Mouse (Mus musculus) forebrain, embryonic 12.5 days (tissue): ENCODE measurements around the gene Lypd6. TPM values are rescaled to one million over a fixed set of nuclear protein-coding genes. Genes with fewer than 3 reads are reported as not detected.

Source experiments
- ATAC-seq: fragments of 200-750 bp; cut with Nextera tagmentation; 2 replicates; pipeline ENCODE4 v1.8.0; 2017; ENCODE audit warnings: moderate TSS enrichment; ENCODE audit not compliant: low FRiP score
- H3K27ac ChIP-seq: fragments of 300-500 bp; sonication (generic); 2 replicates; pipeline ENCODE4 v1.5.1; 2016; ENCODE audit warnings: mild to moderate bottlenecking
- H3K27me3 ChIP-seq: fragments of 300-500 bp; sonication (generic); 2 replicates; pipeline ENCODE4 v1.6.1; 2016; ENCODE audit warnings: mild to moderate bottlenecking
- H3K36me3 ChIP-seq: fragments of 300-500 bp; sonication (generic); replicated peaks from 2 replicates; pipeline ENCODE4 v1.6.1; 2016; ENCODE audit warnings: mild to moderate bottlenecking
- H3K4me1 ChIP-seq: fragments of 300-500 bp; sonication (generic); 2 replicates; pipeline ENCODE4 v1.6.1; 2016
- H3K4me2 ChIP-seq: fragments of 300-500 bp; sonication (generic); 2 replicates; pipeline ENCODE4 v1.6.1; 2016; ENCODE audit warnings: mild to moderate bottlenecking, moderate library complexity
- H3K4me3 ChIP-seq: fragments of 300-500 bp; sonication (generic); replicated peaks from 2 replicates; pipeline ENCODE4 v1.5.1; 2016; ENCODE audit warnings: mild to moderate bottlenecking
- H3K9ac ChIP-seq: fragments of 300-500 bp; sonication (generic); 2 replicates; pipeline ENCODE4 v1.6.1; 2016; ENCODE audit warnings: mild to moderate bottlenecking
- H3K9me3 ChIP-seq: fragments of 300-500 bp; sonication (generic); 2 replicates; pipeline ENCODE4 v1.6.1; 2016
- WGBS: fragments of 180-500 bp; shearing (Covaris S2); methylation state at CpG from one replicate; pipeline ENCODE4 v1.1.7; 2016; 5-methylcytosine and 5-hydroxymethylcytosine counted together
- polyA plus RNA-seq: library from polyadenylated mRNA; unstranded; fragments of >200 nt; fragmentation: Nextera tagmentation; extraction: Ambion mirVana; gene quantifications from 2 replicates; pipeline ENCODE4 v1.2.1, GENCODE M21; 2016

Gene Lypd6
- polyA plus RNA-seq, 1 experiment from 2014 or later = 9.6 TPM

DNA sequence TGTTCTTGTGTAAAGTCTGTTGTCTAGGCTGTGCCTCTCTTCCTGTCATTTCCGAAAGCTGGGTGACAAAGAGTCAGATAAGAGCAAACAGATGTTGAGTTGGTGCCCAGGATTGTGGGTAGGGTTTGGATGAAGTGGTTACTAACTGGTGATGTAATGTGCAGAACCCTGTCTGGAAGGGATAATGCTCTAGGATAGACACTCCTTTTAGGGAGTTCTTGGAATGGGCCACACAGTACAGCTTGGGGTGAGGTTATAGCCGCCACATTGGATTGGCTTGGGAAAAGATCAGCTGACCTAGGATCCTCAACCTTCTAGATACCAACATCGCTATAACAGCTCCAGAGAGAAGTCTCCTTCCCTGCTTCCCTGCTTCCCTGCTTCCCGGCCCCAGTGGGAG is 5.9 kb downstream of the Lypd6 start:
- ATAC-seq = no peak
- Histone ChIP-seq H3K9ac (no peak overlapping the region), H3K27me3 (0 out of 2 replicates have a peak, but pooled peaks cover 3% of the 10 kb centered on the region), H3K4me3 (no peak overlapping the region), H3K9me3 (no peaks in the 10 kb centered on the region), H3K4me2 (no peak overlapping the region), H3K4me1 (peaks cover 1% of the 10 kb centered on the region), H3K27ac (no peak overlapping the region), H3K36me3 (no peaks in the 10 kb centered on the region)
- WGBS = 87% methylated on average over 4 of the region's 4 CpGs

GRCm38 (mm10) chr2:50084746-50085145 is 18.5 kb downstream of the Lypd6 start:
- ATAC-seq = no peak
- Histone ChIP-seq H3K27me3 (no peaks in the 10 kb centered on the region), H3K9me3 (no peaks in the 10 kb centered on the region), H3K9ac (no peak overlapping the region), H3K4me3 (no peak overlapping the region), H3K27ac (no peak overlapping the region), H3K36me3 (no peaks in the 10 kb centered on the region), H3K4me1 (no peaks in the 10 kb centered on the region), H3K4me2 (no peak overlapping the region)
- WGBS = 81% methylated on average over 3 of the region's 3 CpGs

- no peaks in the 10 kb centered on the region for H3K36me3 ChIP-seq
- H3K9ac ChIP-seq = no peak overlapping the region
- no peak overlapping the region for H3K27ac ChIP-seq
- H3K9me3 ChIP-seq = no peaks in the 10 kb centered on the region
- ATAC-seq = no peak
- no peak overlapping the region for H3K4me3 ChIP-seq
- no peak overlapping the region for H3K4me2 ChIP-seq
- 39% methylated on average over 3 of the region's 3 CpGs for WGBS
- no peaks in the 10 kb centered on the region for H3K4me1 ChIP-seq
- no peaks in the 10 kb centered on the region for H3K27me3 ChIP-seq
Observed at GRCm38 (mm10) chr2:50087761-50088160, 21.5 kb downstream of the Lypd6 start.

GRCm38 (mm10) chr2:50096336-50096735 is 30.1 kb downstream of the Lypd6 start:
- Histone ChIP-seq H3K36me3 (no peaks in the 10 kb centered on the region), H3K4me2 (no peak overlapping the region), H3K27ac (no peak overlapping the region), H3K4me3 (no peak overlapping the region), H3K27me3 (no peaks in the 10 kb centered on the region), H3K9me3 (no peaks in the 10 kb centered on the region), H3K4me1 (peaks cover 25% of the 10 kb centered on the region), H3K9ac (no peak overlapping the region)
- 80% methylated on average over 3 of the region's 3 CpGs for WGBS
- ATAC-seq = peak; percentile 57; the same call in 1 of the 2 replicates

DNA sequence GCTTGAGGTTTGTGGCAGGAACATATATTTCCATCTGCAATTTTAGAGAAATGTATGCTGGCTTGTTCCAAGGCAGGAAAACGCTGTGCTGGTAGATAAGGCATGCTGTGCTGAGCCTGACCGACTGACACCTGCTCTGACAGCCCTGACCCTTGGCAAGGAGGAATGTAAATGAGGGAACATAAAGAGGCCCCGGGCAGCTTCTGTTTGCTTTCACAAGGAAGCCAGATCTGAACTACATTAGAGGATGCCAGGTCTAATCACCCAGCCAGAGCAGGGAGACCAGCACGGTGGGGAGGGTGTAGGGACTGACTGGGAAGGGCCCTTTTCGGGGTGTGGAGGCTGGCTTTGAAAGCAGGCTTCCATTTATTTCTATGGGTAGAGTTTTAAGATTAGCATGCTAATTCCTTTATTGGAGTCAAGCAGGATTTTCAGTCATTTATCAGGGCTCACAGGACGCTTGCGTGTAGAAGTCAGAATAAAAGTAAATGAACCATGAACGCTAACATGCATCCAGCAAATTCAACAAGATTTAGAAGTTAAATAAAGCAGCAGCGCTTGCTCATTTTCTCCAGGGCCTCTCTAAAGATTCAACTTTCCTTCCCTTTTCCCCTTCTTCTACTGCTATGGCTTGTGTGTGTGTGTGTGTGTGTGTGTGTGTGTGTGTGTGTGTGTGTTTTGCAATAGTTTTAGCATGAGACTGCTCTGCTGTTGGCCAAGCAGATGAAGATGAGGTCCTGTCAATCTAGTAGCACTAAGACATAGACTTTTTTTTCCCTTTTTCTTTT is 34.3 kb downstream of the Lypd6 start:
- WGBS = 19% methylated on average over 9 of the region's 9 CpGs
- Histone ChIP-seq H3K27me3 (no peaks in the 10 kb centered on the region), H3K4me2 (0 out of 2 replicates have a peak overlapping the region, but pooled peaks have one; percentile 13), H3K27ac (0 out of 2 replicates have a peak overlapping the region, but pooled peaks have one; percentile 3), H3K36me3 (no peaks in the 10 kb centered on the region), H3K9ac (no peak overlapping the region), H3K4me3 (no peak overlapping the region), H3K9me3 (no peaks in the 10 kb centered on the region), H3K4me1 (peaks cover 33% of the 10 kb centered on the region)
- 0 out of 2 replicates have a peak, but pooled peaks have one; percentile 52 for ATAC-seq

GRCm38 (mm10) chr2:50101152-50101450 is 34.9 kb downstream of the Lypd6 start:
- Histone ChIP-seq H3K36me3 (no peaks in the 10 kb centered on the region), H3K9me3 (no peaks in the 10 kb centered on the region), H3K4me1 (peaks cover 33% of the 10 kb centered on the region), H3K9ac (no peak overlapping the region), H3K4me3 (no peak overlapping the region), H3K4me2 (no peak overlapping the region), H3K27ac (0 out of 2 replicates have a peak overlapping the region, but pooled peaks have one; percentile 3), H3K27me3 (no peaks in the 10 kb centered on the region)
- 88% methylated on average over 1 of the region's 1 CpGs for WGBS
- ATAC-seq = no peak

DNA sequence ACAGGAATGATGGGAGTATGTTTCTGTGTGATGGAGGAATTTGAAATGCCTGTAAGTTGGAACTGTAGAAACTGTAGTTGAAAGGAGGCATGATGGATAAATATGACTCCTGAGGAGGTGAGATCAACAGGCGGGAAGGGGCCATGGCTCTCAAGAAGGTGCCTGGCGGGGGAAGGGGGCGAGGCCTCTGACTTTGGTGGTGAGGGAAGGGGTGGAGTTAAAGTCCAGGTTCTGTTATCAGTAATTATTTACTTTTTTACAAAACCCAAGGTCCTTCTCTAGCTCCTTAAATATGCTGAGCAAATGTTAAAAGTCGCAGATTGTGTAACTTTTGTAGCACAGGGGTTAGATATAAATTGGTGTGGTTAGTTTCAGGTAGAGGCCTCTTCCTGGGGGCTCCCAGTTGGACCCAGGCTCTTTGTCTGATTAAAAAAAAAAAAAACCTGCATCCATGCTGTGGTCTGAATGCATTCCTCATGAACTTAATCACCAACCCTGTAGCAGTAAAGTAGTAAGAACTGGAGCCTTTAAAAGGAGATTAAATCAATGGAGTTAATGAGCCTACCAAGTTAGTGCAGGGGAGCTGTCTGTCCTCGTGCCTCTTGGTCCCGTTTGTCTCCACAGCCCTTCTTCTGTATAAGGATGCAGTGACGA is 37.7 kb downstream of the Lypd6 start:
- Histone ChIP-seq H3K27ac (no peak overlapping the region; the same call in 1 of the 2 replicates), H3K27me3 (no peaks in the 10 kb centered on the region), H3K36me3 (no peaks in the 10 kb centered on the region), H3K4me1 (peaks cover 25% of the 10 kb centered on the region), H3K4me2 (no peak overlapping the region), H3K9me3 (no peaks in the 10 kb centered on the region), H3K4me3 (no peak overlapping the region), H3K9ac (no peak overlapping the region)
- WGBS = 44% methylated on average over 7 of the region's 7 CpGs
- ATAC-seq = peak; percentile 41; the same call in 1 of the 2 replicates

- WGBS = 78% methylated on average over 3 of the region's 3 CpGs
Observed at GRCm38 (mm10) chr2:50105590-50105989, 39.4 kb downstream of the Lypd6 start.

GRCm38 (mm10) chr2:50105992-50106391 is 39.8 kb downstream of the Lypd6 start:
- H3K36me3 ChIP-seq = no peaks in the 10 kb centered on the region
- no peak for ATAC-seq
- 89% methylated on average over 3 of the region's 3 CpGs for WGBS
- H3K4me1 ChIP-seq = peaks cover 18% of the 10 kb centered on the region
- no peak overlapping the region for H3K4me2 ChIP-seq
- no peaks in the 10 kb centered on the region for H3K9me3 ChIP-seq
- no peak overlapping the region for H3K4me3 ChIP-seq
- no peak overlapping the region for H3K9ac ChIP-seq
- H3K27ac ChIP-seq = no peak overlapping the region
- no peaks in the 10 kb centered on the region for H3K27me3 ChIP-seq

More at GRCm38 (mm10) chr2:50105590-50105989, 39.4 kb downstream of the Lypd6 start:
- no peak overlapping the region for H3K9ac ChIP-seq
- no peaks in the 10 kb centered on the region for H3K27me3 ChIP-seq
- H3K4me1 ChIP-seq = peaks cover 21% of the 10 kb centered on the region
- no peak for ATAC-seq
- H3K4me2 ChIP-seq = no peak overlapping the region
- H3K27ac ChIP-seq = no peak overlapping the region
- H3K9me3 ChIP-seq = no peaks in the 10 kb centered on the region
- H3K4me3 ChIP-seq = no peak overlapping the region
- H3K36me3 ChIP-seq = no peaks in the 10 kb centered on the region

DNA sequence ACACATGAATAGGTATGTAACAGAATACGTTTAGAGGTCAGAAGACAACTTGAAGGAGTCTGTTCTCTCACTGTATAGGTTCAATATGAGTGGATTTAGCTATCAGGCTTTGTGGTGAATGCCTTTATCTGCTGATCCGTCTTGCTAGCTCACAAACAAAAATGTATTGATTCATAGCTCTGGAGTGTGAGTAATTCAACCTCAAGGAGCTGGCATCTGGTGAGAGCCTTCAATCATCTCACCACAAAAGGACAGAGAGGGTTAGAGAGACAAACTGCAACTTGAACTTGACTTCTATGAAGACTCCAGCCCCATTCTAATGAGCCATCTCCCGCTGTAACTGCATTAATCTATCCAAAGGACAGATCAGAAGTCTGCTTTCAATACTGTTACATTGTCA is 40.6 kb downstream of the Lypd6 start:
- no peak for ATAC-seq
- 53% methylated on average over 3 of the region's 3 CpGs for WGBS
- Histone ChIP-seq H3K4me1 (peaks cover 13% of the 10 kb centered on the region), H3K4me2 (no peak overlapping the region), H3K4me3 (no peak overlapping the region), H3K27me3 (no peaks in the 10 kb centered on the region), H3K27ac (no peak overlapping the region), H3K9ac (no peak overlapping the region), H3K9me3 (no peaks in the 10 kb centered on the region), H3K36me3 (no peaks in the 10 kb centered on the region)

DNA sequence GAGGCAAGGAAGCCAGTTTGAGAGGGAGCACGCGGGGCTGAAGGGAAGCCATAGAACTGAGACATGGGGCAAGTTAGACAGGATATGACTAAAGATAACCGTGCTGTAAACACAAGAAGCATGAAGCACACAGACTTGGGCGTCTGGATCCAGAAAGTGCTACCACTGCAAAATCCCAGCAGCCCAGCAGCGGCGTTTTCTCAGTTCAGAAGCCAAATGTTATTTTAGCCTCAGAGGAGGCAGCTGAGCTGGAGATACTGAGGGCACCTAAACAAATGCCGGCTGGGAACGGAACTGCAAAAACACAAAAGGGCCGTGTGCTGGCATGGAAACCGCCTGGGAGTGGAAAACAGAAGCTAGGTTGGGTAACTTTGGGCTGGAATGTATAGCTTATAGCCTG is 43.9 kb downstream of the Lypd6 start:
- WGBS = 63% methylated on average over 10 of the region's 10 CpGs
- H3K4me1 ChIP-seq = peaks cover 6% of the 10 kb centered on the region; the same call in 1 of the 2 replicates
- no peaks in the 10 kb centered on the region for H3K27me3 ChIP-seq
- no peak overlapping the region for H3K4me2 ChIP-seq
- 0 out of 2 replicates have a peak overlapping the region, but pooled peaks have one; percentile 31 for H3K27ac ChIP-seq
- H3K9ac ChIP-seq = no peak overlapping the region
- no peak for ATAC-seq
- no peaks in the 10 kb centered on the region for H3K9me3 ChIP-seq
- no peak overlapping the region for H3K4me3 ChIP-seq
- no peaks in the 10 kb centered on the region for H3K36me3 ChIP-seq

- Histone ChIP-seq H3K4me2 (no peak overlapping the region), H3K36me3 (no peaks in the 10 kb centered on the region), H3K4me1 (peaks cover 6% of the 10 kb centered on the region; the same call in 1 of the 2 replicates), H3K9ac (no peak overlapping the region), H3K27ac (no peak overlapping the region), H3K4me3 (no peak overlapping the region), H3K9me3 (no peaks in the 10 kb centered on the region), H3K27me3 (no peaks in the 10 kb centered on the region)
- WGBS = 87% methylated on average over 3 of the region's 3 CpGs
- no peak for ATAC-seq
Observed at GRCm38 (mm10) chr2:50111169-50111568, 44.9 kb downstream of the Lypd6 start.
